Mouse (Mus musculus): ENCODE data around the gene Stk32c. TPM values are rescaled to one million over a fixed set of nuclear protein-coding genes. Genes with fewer than 3 reads are reported as not detected.
A peak's percentile ranks its signal among the peaks of the same experiment; 100 is the strongest.

Stk32c gene
- 5.1 and 5.6 TPM in 2 replicates for polyA plus RNA-seq (2012; rRNA removed)

DNA sequence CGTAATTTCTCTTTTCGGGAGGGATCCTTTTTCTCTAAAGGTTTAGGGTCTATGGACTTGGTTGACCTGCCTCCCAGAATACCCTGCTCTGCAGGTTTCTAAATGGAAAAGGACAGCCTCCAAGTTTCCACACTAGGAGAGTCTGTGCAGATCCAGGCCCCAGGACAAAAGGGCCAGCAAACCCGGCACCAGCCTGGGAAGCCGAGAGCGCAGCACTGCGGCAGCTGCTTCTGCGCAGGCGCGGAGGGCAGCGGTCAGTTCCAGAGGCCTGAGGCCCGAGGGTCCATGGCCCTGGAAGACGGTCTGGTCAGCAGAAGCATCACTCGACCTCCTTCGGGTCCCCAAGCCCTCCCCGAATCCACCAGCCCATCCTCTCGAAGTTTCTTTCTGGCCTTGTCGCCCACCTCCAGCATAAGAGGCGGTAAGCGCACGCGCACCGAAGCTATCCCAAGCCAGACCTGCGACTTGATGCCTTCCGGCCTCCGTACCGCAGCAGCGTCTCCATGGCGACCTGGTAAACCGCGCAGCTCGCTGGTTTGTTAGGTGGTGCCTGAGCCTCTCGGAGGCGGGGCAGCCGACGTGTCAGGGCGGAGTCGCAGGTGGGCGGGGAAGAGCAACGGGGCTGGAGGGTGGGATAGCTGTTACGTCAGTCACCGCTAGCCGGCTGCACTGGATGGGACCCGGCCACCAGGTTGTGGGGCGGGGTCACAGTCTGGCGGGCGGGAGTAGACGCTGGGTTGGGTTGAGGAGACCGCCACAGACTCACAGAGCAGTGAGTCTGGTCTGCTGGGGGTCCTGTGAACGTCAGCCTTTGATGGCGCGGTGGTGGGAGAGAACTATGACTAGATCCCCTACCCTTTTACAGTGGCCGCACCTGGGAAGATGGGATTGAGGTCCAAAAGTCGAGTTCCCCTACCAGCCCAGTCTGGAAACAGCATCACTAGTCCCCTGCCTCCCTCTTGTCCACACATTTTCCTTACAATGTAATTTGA, at the start of gene Stk32c, which contains the start of gene Lrrc27:
Gene Stk32c (minus strand): TSS at position 554 of the 992 bp plus-strand sequence.
Gene Lrrc27 (plus strand): TSS at position 235 of the 992 bp plus-strand sequence.
- H3K4me1 ChIP-seq (ENCODE audit: control insufficient read depth, insufficient read depth, low read length), result 0 out of 2 replicates have a peak, but pooled peaks cover 2% of the 10 kb centered on the region
- H3K4me3 ChIP-seq (ENCODE audit: control insufficient read depth, low read depth, low read length), result peak within 1 kb of the TSS; percentile 80
- H3K27ac ChIP-seq (ENCODE audit: control insufficient read depth, insufficient read depth, low read depth, low read length), result peak within 1 kb of the TSS; percentile 84
- TF ChIP-seq CTCF (IDR thresholded peaks at IDR 0.05; ENCODE audit: control insufficient read depth, insufficient read depth, insufficient replicate concordance, low read depth, low read length) (no peak), POLR2A (IDR thresholded peaks at IDR 0.05; ENCODE audit: control insufficient read depth, low read depth, low read length) (peak; percentile 96)
- peaks cover 7% of the 10 kb centered on the region for H3K36me3 ChIP-seq (ENCODE audit: control insufficient read depth, insufficient read depth, low read length)
- H3K27me3 ChIP-seq (ENCODE audit: control insufficient read depth, insufficient read depth, low read length), result no peaks in the 10 kb centered on the region

DNA sequence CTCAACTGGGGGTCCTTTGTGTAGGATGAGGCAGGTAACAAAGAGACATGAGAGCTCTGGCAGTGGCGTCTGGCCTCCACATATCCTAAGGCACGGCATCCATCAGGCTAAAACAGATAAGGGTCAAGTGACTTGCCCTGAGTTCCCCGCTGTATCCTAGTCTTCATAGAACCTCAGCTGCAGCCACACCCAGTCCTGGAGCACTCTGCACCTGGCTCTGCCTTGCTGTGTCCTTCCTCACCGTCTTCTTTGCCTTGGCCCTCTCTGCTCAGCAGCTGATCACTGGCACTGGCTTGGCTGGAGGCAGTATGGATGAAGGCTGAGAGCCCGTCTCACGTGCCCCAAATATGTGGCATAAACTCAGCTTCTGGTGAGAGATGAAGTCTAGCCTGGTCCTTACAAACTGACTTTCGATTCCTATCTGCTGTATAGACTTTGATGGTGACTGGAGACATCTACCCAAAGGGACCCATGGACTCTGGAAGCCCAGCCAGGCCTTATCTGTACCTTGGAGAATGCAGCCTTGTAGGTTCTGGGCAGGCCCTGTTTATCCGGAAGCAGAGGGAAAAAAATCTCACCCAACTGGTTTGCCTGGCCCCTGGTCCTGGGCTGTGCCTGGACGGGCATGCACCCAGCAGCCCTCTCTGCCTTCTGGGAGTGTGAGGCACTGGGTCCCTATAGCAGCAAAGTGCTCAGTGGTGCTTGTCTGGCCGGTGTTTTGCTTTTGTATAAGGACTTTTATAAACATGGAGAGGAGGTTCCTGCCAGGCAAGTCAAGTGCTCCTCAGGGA, 44.8 kb upstream of the Stk32c start:
- Histone ChIP-seq H3K27me3 (ENCODE audit: control insufficient read depth, insufficient read depth, low read length) (no peaks in the 10 kb centered on the region), H3K27ac (ENCODE audit: control insufficient read depth, insufficient read depth, low read depth, low read length) (no peak overlapping the region), H3K4me3 (ENCODE audit: control insufficient read depth, low read depth, low read length) (no peak overlapping the region), H3K4me1 (ENCODE audit: control insufficient read depth, insufficient read depth, low read length) (peaks cover 4% of the 10 kb centered on the region), H3K36me3 (ENCODE audit: control insufficient read depth, insufficient read depth, low read length) (no peaks in the 10 kb centered on the region)
- no peak for TF ChIP-seq POLR2A (IDR thresholded peaks at IDR 0.05; ENCODE audit: control insufficient read depth, low read depth, low read length)
- TF ChIP-seq CTCF (IDR thresholded peaks at IDR 0.05; ENCODE audit: control insufficient read depth, insufficient read depth, insufficient replicate concordance, low read depth, low read length), result no peak

DNA sequence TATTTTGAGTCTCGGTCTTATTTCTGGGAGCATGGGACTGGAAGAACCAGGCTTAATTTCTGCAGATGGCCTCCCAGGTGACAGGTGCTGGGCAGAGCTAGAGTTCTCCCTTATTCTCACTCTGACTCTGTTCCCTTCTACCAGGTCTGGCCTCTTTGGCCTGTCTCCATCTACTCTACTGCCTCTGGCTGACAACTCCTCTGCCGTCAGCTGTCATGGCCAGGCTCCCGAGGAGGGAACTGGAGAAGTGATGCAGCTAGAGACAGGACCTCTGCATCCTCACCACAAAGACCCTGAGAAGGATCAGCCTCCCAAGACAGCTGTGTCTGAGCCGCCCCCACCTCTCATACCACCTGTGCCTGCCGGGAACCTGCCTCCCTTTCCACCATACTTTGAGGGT, 41.5 kb upstream of the Stk32c start:
- peaks cover 7% of the 10 kb centered on the region for H3K4me1 ChIP-seq (ENCODE audit: control insufficient read depth, insufficient read depth, low read length)
- no peak overlapping the region for H3K27ac ChIP-seq (ENCODE audit: control insufficient read depth, insufficient read depth, low read depth, low read length)
- TF ChIP-seq POLR2A (IDR thresholded peaks at IDR 0.05; ENCODE audit: control insufficient read depth, low read depth, low read length) (no peak), CTCF (IDR thresholded peaks at IDR 0.05; ENCODE audit: control insufficient read depth, insufficient read depth, insufficient replicate concordance, low read depth, low read length) (no peak)
- H3K27me3 ChIP-seq (ENCODE audit: control insufficient read depth, insufficient read depth, low read length), result no peaks in the 10 kb centered on the region
- H3K4me3 ChIP-seq (ENCODE audit: control insufficient read depth, low read depth, low read length), result no peak overlapping the region
- no peaks in the 10 kb centered on the region for H3K36me3 ChIP-seq (ENCODE audit: control insufficient read depth, insufficient read depth, low read length)

DNA sequence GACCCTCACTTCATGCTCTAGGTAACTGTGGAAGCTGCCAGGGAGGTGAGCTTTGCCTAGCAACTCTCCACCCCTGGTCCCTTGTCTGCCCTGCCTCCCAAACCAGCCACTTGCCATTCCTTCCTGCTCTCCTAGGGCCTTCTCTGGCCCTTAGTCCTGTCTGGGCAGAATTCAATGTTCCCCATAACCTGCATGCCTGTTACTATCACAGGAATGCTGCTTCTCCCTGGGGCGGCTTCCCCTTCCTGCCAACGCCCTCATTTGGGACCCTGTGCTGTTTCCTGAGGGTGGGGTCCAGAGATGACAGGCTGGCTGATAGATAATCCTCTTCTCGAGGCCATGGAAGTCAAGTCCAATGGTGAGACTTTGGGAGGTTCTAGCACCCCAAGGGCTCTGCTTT, 40.4 kb upstream of the Stk32c start:
- Histone ChIP-seq H3K4me1 (ENCODE audit: control insufficient read depth, insufficient read depth, low read length) (peaks cover 8% of the 10 kb centered on the region), H3K4me3 (ENCODE audit: control insufficient read depth, low read depth, low read length) (no peak overlapping the region), H3K27ac (ENCODE audit: control insufficient read depth, insufficient read depth, low read depth, low read length) (no peak overlapping the region), H3K27me3 (ENCODE audit: control insufficient read depth, insufficient read depth, low read length) (no peaks in the 10 kb centered on the region), H3K36me3 (ENCODE audit: control insufficient read depth, insufficient read depth, low read length) (no peaks in the 10 kb centered on the region)
- TF ChIP-seq POLR2A (IDR thresholded peaks at IDR 0.05; ENCODE audit: control insufficient read depth, low read depth, low read length) (no peak), CTCF (IDR thresholded peaks at IDR 0.05; ENCODE audit: control insufficient read depth, insufficient read depth, insufficient replicate concordance, low read depth, low read length) (no peak)

DNA sequence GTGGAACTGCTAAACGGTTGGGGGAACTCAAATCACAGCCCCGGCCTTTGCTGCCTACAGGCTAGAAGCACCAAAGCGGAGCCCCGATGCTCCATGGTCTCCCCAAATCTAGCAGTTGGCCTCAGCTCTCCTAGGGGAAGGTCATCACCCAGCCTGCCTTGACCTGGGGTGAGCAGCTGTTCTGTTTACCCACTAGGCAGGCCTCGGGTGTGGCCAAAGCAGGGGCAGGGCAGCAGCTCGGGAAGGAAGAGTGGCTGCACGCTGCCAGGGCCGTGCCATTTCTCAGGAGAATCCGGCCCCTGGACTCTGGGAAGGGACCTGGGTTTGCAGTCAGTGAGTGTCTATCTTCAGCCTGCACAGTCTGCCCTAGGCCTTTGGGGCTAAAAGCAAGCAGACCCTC, 39.9 kb upstream of the Stk32c start:
- H3K27me3 ChIP-seq (ENCODE audit: control insufficient read depth, insufficient read depth, low read length), result no peaks in the 10 kb centered on the region
- 0 out of 2 replicates have a peak overlapping the region, but pooled peaks have one; percentile 4 for H3K27ac ChIP-seq (ENCODE audit: control insufficient read depth, insufficient read depth, low read depth, low read length)
- no peak overlapping the region; the same call in 1 of the 2 replicates for H3K4me3 ChIP-seq (ENCODE audit: control insufficient read depth, low read depth, low read length)
- H3K4me1 ChIP-seq (ENCODE audit: control insufficient read depth, insufficient read depth, low read length), result peaks cover 11% of the 10 kb centered on the region
- no peak for TF ChIP-seq POLR2A (IDR thresholded peaks at IDR 0.05; ENCODE audit: control insufficient read depth, low read depth, low read length)
- no peak for TF ChIP-seq CTCF (IDR thresholded peaks at IDR 0.05; ENCODE audit: control insufficient read depth, insufficient read depth, insufficient replicate concordance, low read depth, low read length)
- H3K36me3 ChIP-seq (ENCODE audit: control insufficient read depth, insufficient read depth, low read length), result no peaks in the 10 kb centered on the region

DNA sequence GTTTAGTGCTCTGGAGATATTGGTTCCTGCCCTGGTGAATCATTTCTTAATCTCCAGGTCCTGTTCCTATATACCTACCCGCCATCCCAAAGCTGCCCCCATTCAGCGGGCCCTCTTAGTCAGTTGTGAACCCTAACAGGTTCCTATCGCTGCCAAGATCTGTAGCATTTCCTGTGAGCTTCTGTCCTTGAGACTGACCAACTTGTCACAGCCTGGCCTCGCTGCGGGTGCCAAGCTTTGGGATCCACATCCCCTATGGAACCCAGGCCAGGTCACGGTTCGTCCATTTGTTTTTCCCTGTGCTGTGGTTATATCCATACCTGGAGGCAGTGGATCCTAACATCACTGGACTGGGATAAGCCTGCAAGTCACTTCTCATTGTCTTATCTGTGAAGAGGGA, 39.5 kb upstream of the Stk32c start:
- H3K27ac ChIP-seq (ENCODE audit: control insufficient read depth, insufficient read depth, low read depth, low read length), result 0 out of 2 replicates have a peak overlapping the region, but pooled peaks have one; percentile 4
- peaks cover 15% of the 10 kb centered on the region for H3K4me1 ChIP-seq (ENCODE audit: control insufficient read depth, insufficient read depth, low read length)
- H3K4me3 ChIP-seq (ENCODE audit: control insufficient read depth, low read depth, low read length), result no peak overlapping the region
- no peak for TF ChIP-seq POLR2A (IDR thresholded peaks at IDR 0.05; ENCODE audit: control insufficient read depth, low read depth, low read length)
- TF ChIP-seq CTCF (IDR thresholded peaks at IDR 0.05; ENCODE audit: control insufficient read depth, insufficient read depth, insufficient replicate concordance, low read depth, low read length), result no peak
- no peaks in the 10 kb centered on the region for H3K27me3 ChIP-seq (ENCODE audit: control insufficient read depth, insufficient read depth, low read length)
- H3K36me3 ChIP-seq (ENCODE audit: control insufficient read depth, insufficient read depth, low read length), result no peaks in the 10 kb centered on the region
